Mouse (Mus musculus) layer of hippocampus, adult 9-11 months (tissue): ENCODE results near the gene Dcakd.

Experiments
- DNase-seq: peaks from one replicate; pipeline ENCODE4 v3.0.0; 2022

Gene Dcakd

DNA sequence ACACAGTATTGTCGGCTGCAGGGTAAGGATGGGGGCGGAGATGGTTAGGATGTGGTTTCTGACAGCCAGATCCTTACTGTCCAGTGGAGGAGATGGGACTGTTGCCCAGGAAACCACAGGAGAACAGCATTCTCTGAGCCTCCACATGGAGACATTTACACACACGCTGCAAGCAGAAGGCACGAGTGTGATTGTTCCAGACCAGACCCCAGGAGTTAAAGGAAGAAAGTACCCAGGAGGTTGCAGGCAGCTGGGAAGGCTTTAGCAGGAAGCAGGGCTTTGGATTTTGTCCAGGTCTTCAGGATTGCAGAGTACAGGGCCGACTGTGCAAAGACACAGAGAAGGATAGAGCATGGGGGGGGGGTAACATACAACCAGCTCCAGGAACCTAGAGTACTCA lies 56.5 kb downstream of the Dcakd start:
- no peak for DNase-seq

GRCm38 (mm10) chr11:102964547-102965091 lies 63.5 kb downstream of the Dcakd start:
- no peak for DNase-seq

GRCm38 (mm10) chr11:102963855-102964546 lies 64.1 kb downstream of the Dcakd start:
- DNase-seq = no peak

DNA sequence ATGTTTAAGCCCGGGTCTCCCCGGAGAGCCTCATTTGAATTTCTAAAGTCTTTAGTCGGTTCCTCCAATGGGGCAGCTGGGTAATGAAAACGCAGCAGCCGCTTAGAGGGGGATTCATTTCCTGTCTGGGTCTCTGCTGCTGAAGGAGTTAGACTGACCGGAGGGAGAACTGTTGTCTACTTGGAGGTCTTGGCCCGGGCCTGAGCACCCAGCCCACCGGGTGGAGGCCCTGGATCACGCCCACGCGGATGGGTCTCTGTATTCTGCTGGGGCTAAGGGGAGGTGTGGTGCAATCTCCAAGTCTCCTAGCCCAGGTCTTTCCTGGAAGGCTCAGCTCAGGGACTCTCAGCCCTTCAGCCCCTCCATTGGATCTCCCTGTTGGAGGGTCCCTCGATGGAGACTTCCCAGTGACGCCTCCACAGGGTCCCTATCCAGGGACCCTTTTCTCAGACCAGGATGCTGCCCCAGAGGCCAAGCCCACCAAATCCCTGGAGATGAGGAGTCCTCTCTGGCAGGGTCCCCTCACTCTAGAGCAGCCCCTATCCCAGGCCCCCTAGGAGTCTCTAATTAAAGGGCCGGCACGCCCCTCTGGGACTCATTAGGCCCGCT lies 64.8 kb downstream of the Dcakd start:
- DNase-seq = no peak

DNA sequence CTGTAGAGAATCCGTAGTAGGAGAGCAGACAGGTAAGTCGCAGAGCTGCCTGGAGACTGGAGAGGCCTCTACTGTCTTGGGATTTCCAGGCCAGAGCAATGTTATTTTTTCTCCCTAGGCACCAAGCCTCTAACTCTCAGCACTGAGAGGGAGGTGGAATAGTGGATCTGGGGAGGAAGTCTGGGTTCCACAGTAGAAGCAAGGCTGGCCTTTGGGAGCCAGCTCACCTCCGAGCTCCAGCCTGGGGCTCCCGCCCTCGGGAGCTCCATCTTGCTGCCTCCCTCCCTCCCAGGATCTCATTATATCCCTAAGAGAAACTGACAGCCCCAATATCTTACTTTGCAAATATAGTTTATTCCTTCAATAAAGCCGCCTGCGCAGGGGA lies 65.3 kb downstream of the Dcakd start:
- DNase-seq = no peak

GRCm38 (mm10) chr11:102961082-102961481 lies 67.1 kb downstream of the Dcakd start:
- DNase-seq = no peak

- no peak for DNase-seq
Observed at GRCm38 (mm10) chr11:102958870-102959269, 69.3 kb downstream of the Dcakd start.

- DNase-seq = no peak
Observed at GRCm38 (mm10) chr11:102958431-102958830, 69.7 kb downstream of the Dcakd start.

GRCm38 (mm10) chr11:102957692-102958091 lies 70.4 kb downstream of the Dcakd start:
- DNase-seq = no peak

GRCm38 (mm10) chr11:102956962-102957614 lies 71.0 kb downstream of the Dcakd start:
- DNase-seq = no peak

DNA sequence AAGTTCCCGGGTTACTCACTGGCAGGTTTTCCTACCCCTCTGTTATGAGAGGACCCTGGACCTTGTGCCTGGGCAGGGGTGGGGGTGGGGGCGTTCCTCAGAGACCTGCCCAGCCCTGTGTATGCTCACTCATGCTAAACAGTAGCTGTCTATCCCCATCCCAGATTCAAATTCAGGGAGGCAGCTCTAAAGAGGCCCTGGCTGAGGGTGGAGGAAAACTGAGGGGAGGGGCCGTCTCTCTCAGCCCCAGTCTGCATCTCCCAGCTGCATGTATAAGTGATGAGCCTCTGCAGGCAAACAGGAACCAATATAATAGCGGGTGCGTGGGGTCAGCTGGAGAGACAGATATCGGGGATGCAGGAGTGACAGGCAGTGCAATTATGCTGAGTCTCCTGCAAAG lies 75.2 kb downstream of the Dcakd start:
- no peak for DNase-seq

DNA sequence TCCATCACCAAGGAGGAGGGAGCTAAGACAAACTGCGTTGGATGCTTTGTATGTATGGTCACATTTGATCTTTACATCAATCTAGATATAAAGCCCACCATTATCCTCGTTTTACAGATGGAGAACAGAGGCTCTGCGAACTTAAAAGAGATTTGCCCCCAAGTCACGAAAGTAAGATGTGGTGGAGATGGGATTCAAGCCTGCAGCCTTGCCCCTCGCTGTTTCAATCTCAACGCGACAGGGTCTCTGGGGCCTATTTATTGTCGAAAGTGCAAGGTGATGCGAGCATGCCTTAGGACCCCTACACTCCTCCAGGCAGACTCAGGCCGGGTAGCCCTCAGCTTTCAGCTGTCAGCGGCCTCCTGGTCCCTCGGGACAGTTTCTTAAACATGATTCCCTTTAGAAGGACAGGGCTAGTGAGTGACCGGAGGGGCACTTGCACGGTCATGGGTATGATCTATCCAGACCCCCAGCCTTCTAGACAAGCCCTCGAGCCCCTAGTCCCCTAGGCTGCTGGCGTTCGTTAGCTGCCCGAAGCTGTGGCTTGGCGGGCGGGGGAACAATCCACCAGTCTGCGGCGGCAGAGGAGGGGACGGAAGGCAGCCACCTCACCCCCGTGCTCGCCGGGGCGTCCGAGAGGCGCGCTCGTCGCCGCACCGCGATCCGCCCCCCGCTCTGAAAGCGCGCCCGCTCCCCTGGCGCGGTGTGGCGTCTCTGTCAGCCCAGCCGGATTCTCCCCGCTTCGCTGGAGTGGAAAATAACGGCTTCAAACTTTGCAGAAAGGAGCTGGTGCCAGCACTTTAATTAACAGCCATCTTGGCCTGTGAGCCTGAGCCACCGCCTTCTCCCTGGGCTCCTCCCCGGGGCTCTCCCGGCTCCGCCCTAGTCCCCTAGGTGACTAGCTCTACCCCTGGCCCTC lies 79.8 kb downstream of the Dcakd start:
- no peak for DNase-seq

DNA sequence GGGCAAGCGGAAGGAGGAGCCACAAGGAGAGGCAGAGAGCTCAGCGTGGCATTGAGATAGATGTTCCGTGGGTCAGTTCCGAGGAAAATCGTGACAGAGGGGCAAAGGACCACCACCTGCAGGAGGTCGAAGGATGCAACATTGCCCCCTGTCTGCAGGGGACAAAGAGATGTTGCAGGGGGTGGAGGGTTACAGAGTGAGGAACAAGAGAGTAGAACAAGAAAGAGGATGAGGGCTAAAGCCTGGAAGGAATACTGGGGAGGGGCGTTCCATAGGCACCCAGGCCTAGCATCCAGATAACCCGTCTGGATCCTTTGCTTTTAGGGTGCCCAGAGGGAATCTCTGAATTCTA lies 81.2 kb downstream of the Dcakd start:
- no peak for DNase-seq

- peak; percentile 53 for DNase-seq
Observed at GRCm38 (mm10) chr11:102946265-102946991, 81.7 kb downstream of the Dcakd start, which contains the start of gene C1ql1. TSS of gene C1ql1 (minus strand) at chr11:102946688.

DNA sequence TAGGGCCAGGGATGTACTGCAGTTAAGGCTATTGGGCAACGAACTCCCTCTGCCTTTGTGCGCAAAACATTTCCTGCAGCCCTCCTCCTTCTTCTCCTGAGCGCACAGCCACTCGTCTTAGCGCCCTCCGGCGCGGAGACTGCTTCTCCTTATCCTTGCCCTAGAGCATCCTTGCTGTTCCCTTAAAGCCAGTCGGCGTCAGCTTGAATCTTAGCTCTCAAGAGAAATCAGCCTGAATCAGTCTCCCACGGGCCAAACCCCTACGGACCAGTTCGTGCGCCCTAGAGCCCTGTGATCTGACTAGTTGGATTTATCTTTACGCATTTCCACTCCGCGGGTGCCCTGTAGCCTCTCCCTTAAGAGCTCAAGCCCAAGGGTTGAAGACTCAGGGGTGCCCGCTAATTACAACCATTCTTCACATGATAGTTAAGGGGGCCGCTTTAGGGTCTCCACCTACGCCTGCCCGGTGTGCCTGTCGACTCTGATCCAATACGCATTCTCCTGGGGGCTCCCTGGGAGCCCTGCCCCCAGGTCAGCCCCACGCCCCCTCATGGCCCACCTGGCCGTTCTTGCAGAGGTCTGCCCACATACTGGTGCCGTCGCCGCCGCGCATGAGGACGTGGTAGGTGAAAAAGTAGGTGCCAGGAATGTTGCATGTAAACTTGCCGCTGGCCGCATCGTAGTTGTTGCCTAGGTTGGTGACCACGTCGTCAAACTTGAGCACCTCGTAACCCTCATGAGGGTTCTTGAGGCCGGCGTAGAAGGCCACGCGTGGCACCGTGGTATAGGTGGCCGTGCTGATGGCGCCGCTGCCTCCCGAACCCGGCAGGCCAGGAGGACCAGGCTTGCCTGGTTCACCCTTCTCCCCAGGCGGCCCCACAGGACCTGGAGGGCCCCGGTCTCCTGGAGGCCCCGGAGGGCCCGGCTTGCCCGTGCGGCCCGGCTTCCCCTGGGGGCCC lies 82.5 kb downstream of the Dcakd start:
- no peak for DNase-seq
